Comparison of ENCODE assay signal across 12 mouse cellular contexts in the genomic region with DNA sequence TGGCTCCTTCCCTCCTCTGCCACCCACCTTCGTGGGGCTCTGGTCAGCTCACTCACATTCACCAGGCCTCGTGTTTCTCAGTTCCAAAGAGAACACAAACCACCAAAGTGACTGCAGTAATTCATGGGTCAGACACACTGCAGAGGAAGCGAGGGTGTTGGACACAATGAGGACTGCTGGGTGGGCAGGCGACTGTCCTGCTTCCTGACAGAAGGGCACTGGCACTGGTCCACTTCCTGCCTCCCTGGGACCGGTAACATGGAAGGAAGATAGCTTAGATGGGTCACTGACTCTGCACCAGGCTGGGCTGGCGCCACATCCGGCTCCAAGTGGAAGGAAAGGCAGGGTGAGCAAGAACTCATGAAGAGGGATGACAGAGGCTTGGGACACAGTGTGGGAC. TPM values are rescaled to one million over a fixed set of nuclear protein-coding genes. Genes with fewer than 3 reads are reported as not detected.
A peak's percentile ranks its signal among the peaks of the same experiment; 100 is the strongest.
DNase-seq lines count a peak whose midpoint lies in the region; ATAC-seq and TF ChIP-seq lines count a peak whose summit lies in the region.
"Had no signal": no experiment of that assay in that cellular context is flagged by ENCODE, and none has a peak within 500 bp of the region (broad histone marks: within the 10 kb centered on the region; RNA-seq: fewer than 3 reads in every experiment).

No protein-coding gene starts in this region.

- no peak overlapping the region for H3K4me3 ChIP-seq in heart, embryonic 13.5 days
- no peak overlapping the region for H3K4me3 ChIP-seq in cortical plate, adult 2 months (ENCODE audit: insufficient read depth, low read length)
- H3K4me3 ChIP-seq in liver, embryonic 11.5 days (ENCODE audit: low read depth, low read length): no peak overlapping the region
- H3K4me3 ChIP-seq: intestine, embryonic 15.5 days; limb, embryonic 12.5 days; midbrain, embryonic 13.5 days had no signal

- H3K27ac ChIP-seq in heart, embryonic 13.5 days (replicated peaks): peak overlapping the region; percentile 64
- peak overlapping the region; percentile 82; the same call in 1 of the 2 replicates for H3K27ac ChIP-seq in cortical plate, adult 2 months (ENCODE audit: insufficient read depth, low read length)
- 0 out of 2 replicates have a peak overlapping the region, but pooled peaks have one; percentile 13 for H3K27ac ChIP-seq in liver, embryonic 11.5 days (ENCODE audit: low read depth, low read length)
- H3K27ac ChIP-seq: intestine, embryonic 15.5 days; limb, embryonic 12.5 days; midbrain, embryonic 13.5 days had no signal

- ATAC-seq in heart, embryonic 13.5 days (ENCODE audit: extremely low read depth, insufficient number of reproducible peaks, low FRiP score, low TSS enrichment): no peak
- ATAC-seq in liver, embryonic 11.5 days (replicated peaks; ENCODE audit: low FRiP score): no peak
- ATAC-seq in granulocyte monocyte progenitor cell, adult 5-6 weeks (replicated peaks; ENCODE audit: poor library complexity, severe bottlenecking): no peak
- no peak for ATAC-seq in erythroblast, adult 5-6 weeks (replicated peaks; ENCODE audit: low FRiP score, poor library complexity, severe bottlenecking)
- ATAC-seq: intestine, embryonic 15.5 days; midbrain, embryonic 13.5 days had no signal

- H3K36me3 ChIP-seq in heart, embryonic 13.5 days: peaks cover 68% of the 10 kb centered on the region
- peaks cover 6% of the 10 kb centered on the region; the same call in 1 of the 2 replicates for H3K36me3 ChIP-seq in liver, embryonic 11.5 days (ENCODE audit: control insufficient read depth, insufficient read depth, low read length)
- H3K36me3 ChIP-seq: intestine, embryonic 15.5 days had no signal

- no peak overlapping the region for H3K4me2 ChIP-seq in heart, embryonic 13.5 days
- H3K4me2 ChIP-seq in liver, embryonic 11.5 days: no peak overlapping the region
- H3K4me2 ChIP-seq: intestine, embryonic 15.5 days; limb, embryonic 12.5 days; midbrain, embryonic 13.5 days had no signal

- intact Hi-C loops in heart, postnatal 25 days (cut with DNase I): no loop called here

- no peaks in the 10 kb centered on the region for H3K9me3 ChIP-seq in heart, embryonic 13.5 days
- H3K9me3 ChIP-seq in liver, embryonic 11.5 days (ENCODE audit: control insufficient read depth, low read length): no peaks in the 10 kb centered on the region
- H3K9me3 ChIP-seq: intestine, embryonic 15.5 days; limb, embryonic 12.5 days; midbrain, embryonic 13.5 days had no signal

- no peak for TF ChIP-seq POLR2A in cortical plate, adult 2 months (IDR thresholded peaks at IDR 0.05; ENCODE audit: extremely low read depth, insufficient read depth, low read length)

- no peak for DNase-seq in heart, postnatal 25 days (ENCODE audit: low spot score)
- DNase-seq in 416B (ENCODE audit: low read depth): peak; percentile 33
- DNase-seq in liver, embryonic 11.5 days (ENCODE audit: low spot score): no peak
- no peak for DNase-seq in cerebellum, adult 8-10 months
- DNase-seq: cerebellum, adult 9-11 months had no signal

- TF ChIP-seq CTCF in cortical plate, adult 2 months (IDR thresholded peaks at IDR 0.05; ENCODE audit: extremely low read depth, insufficient read depth, low read length): no peak

- peak overlapping the region; percentile 4; the same call in 1 of the 2 replicates for H3K9ac ChIP-seq in heart, embryonic 13.5 days
- H3K9ac ChIP-seq in liver, embryonic 11.5 days (ENCODE audit: low read depth, low read length): no peak overlapping the region
- H3K9ac ChIP-seq: intestine, embryonic 15.5 days; limb, embryonic 12.5 days; midbrain, embryonic 13.5 days had no signal

- 58% methylated on average over 7 of the region's 7 CpGs for WGBS in heart, embryonic 13.5 days
- 57% methylated on average over 7 of the region's 7 CpGs for WGBS in liver, embryonic 11.5 days

- H3K4me1 ChIP-seq in heart, embryonic 13.5 days: peaks cover 14% of the 10 kb centered on the region
- H3K4me1 ChIP-seq in cortical plate, adult 2 months (ENCODE audit: control insufficient read depth, insufficient read depth, low read length): no peaks in the 10 kb centered on the region
- H3K4me1 ChIP-seq in liver, embryonic 11.5 days (replicated peaks; ENCODE audit: control insufficient read depth, insufficient read depth, low read length): 0 out of 2 replicates have a peak, but pooled peaks cover 4% of the 10 kb centered on the region
- H3K4me1 ChIP-seq: limb, embryonic 12.5 days; midbrain, embryonic 13.5 days had no signal

- no peaks in the 10 kb centered on the region for H3K27me3 ChIP-seq in heart, embryonic 13.5 days (replicated peaks)
- no peaks in the 10 kb centered on the region for H3K27me3 ChIP-seq in liver, embryonic 11.5 days (replicated peaks; ENCODE audit: control insufficient read depth, insufficient read depth, low read length)
- H3K27me3 ChIP-seq: intestine, embryonic 15.5 days; limb, embryonic 12.5 days; midbrain, embryonic 13.5 days had no signal

RNA-seq across cellular contexts. Expression of gene Atox1, which starts 11.5 kb away (rescaled TPM):
- polyA plus RNA-seq in heart, embryonic 13.5 days (2015; fragmentation: Nextera tagmentation; extraction: Ambion mirVana): 283 and 302 TPM in 2 replicates
- total RNA-seq in heart, postnatal 25 days (2021): 100 to 1,000 TPM; 113 to 124 TPM
- polyA plus RNA-seq in cortical plate, adult 2 months (2012; rRNA removed): 194 and 219 TPM in 2 replicates
- 243 and 270 TPM in 2 replicates for polyA plus RNA-seq in liver, embryonic 11.5 days (2014; fragmentation: Nextera tagmentation; extraction: Ambion mirVana)
- 164 and 224 TPM in 2 replicates for total RNA-seq in granulocyte monocyte progenitor cell, adult 5-6 weeks (2014; fragmentation: Nextera tagmentation)
- total RNA-seq in granulocyte monocyte progenitor cell, adult 5-6 weeks (2017): 52.8 and 89.1 TPM in 2 replicates
- total RNA-seq in erythroblast, adult 5-6 weeks (2015; ENCODE audit: low replicate concordance): 25.9 and 45.8 TPM in 2 replicates
- total RNA-seq in erythroblast, adult 5-6 weeks (2017; ENCODE audit: low replicate concordance): 18.7 and 20.2 TPM in 2 replicates

RNA-seq across cellular contexts. Expression of gene G3bp1, which starts 20.0 kb away (rescaled TPM):
- 111 and 113 TPM in 2 replicates for polyA plus RNA-seq in heart, embryonic 13.5 days (2015; fragmentation: Nextera tagmentation; extraction: Ambion mirVana)
- total RNA-seq in heart, postnatal 25 days (2021): 10 to 100 TPM; 39.7 to 42.8 TPM
- polyA plus RNA-seq in cortical plate, adult 2 months (2012; rRNA removed): 23.5 and 23.7 TPM in 2 replicates
- 204 and 223 TPM in 2 replicates for polyA plus RNA-seq in liver, embryonic 11.5 days (2014; fragmentation: Nextera tagmentation; extraction: Ambion mirVana)
- 87.8 and 97.3 TPM in 2 replicates for total RNA-seq in granulocyte monocyte progenitor cell, adult 5-6 weeks (2014; fragmentation: Nextera tagmentation)
- total RNA-seq in granulocyte monocyte progenitor cell, adult 5-6 weeks (2017): 130 and 133 TPM in 2 replicates
- total RNA-seq in erythroblast, adult 5-6 weeks (2015; ENCODE audit: low replicate concordance): 13.3 and 18.2 TPM in 2 replicates
- 19.0 and 20.9 TPM in 2 replicates for total RNA-seq in erythroblast, adult 5-6 weeks (2017; ENCODE audit: low replicate concordance)

RNA-seq across cellular contexts. Expression of gene Sparc, which starts 26.5 kb away (rescaled TPM):
- polyA plus RNA-seq in heart, embryonic 13.5 days (2015; fragmentation: Nextera tagmentation; extraction: Ambion mirVana): 1,654 and 1,741 TPM in 2 replicates
- total RNA-seq in heart, postnatal 25 days (2021): 100 to 1,000 TPM; 785 to 951 TPM
- 351 and 357 TPM in 2 replicates for polyA plus RNA-seq in cortical plate, adult 2 months (2012; rRNA removed)
- polyA plus RNA-seq in liver, embryonic 11.5 days (2014; fragmentation: Nextera tagmentation; extraction: Ambion mirVana): 300 and 334 TPM in 2 replicates
- total RNA-seq in granulocyte monocyte progenitor cell, adult 5-6 weeks (2014; fragmentation: Nextera tagmentation): not detected in 2 replicates
- 0.31 TPM in 1 of 2 replicates, not detected in the other for total RNA-seq in granulocyte monocyte progenitor cell, adult 5-6 weeks (2017)
- 1.7 TPM in 2 replicates for total RNA-seq in erythroblast, adult 5-6 weeks (2015; ENCODE audit: low replicate concordance)
- total RNA-seq in erythroblast, adult 5-6 weeks (2017; ENCODE audit: low replicate concordance): 0.85 and 0.98 TPM in 2 replicates

Comparison
In these comparisons a context has a peak if more than half of its experiments do, and no peak if none do; other contexts are left out.
1. H3K27ac ChIP-seq: peak in every context shown above with its lines; median percentile 82 in cortical plate, adult 2 months; 64 in heart, embryonic 13.5 days; 13 in liver, embryonic 11.5 days.
2. RNA of gene Sparc, which starts 26.5 kb away (total RNA-seq): 785 to 951 TPM in heart, postnatal 25 days; 0.85 to 1.7 TPM in erythroblast, adult 5-6 weeks and 0.31 TPM in granulocyte monocyte progenitor cell, adult 5-6 weeks; every median in the first group is over 100 times any median in the second.